Mouse (Mus musculus) kidney, embryonic 15.5 days (tissue): ENCODE data around the gene Rps6ka2. TPM values are rescaled to one million over a fixed set of nuclear protein-coding genes. Genes with fewer than 3 reads are reported as not detected.
A peak's percentile ranks its signal among the peaks of the same experiment; 100 is the strongest.

ENCODE experiments used
- ATAC-seq: fragments of 200-750 bp; cut with Nextera tagmentation; replicated peaks from 2 replicates; pipeline ENCODE4 v1.8.0; 2017; ENCODE audit warnings: moderate TSS enrichment; ENCODE audit not compliant: low FRiP score
- H3K27ac ChIP-seq: fragments of 300-500 bp; sonication (generic); 2 replicates; pipeline ENCODE4 v1.5.1; 2015; ENCODE audit warnings: mild to moderate bottlenecking, inconsistent platforms
- H3K27me3 ChIP-seq: fragments of 300-500 bp; sonication (generic); 2 replicates; pipeline ENCODE4 v1.6.1; 2015; ENCODE audit warnings: inconsistent platforms
- H3K36me3 ChIP-seq: fragments of 300-500 bp; sonication (generic); 2 replicates; pipeline ENCODE4 v1.6.1; 2015; ENCODE audit warnings: inconsistent platforms
- H3K4me1 ChIP-seq: fragments of 300-500 bp; sonication (generic); 2 replicates; pipeline ENCODE4 v1.6.1; 2015; ENCODE audit warnings: inconsistent platforms
- H3K4me2 ChIP-seq: fragments of 300-500 bp; sonication (generic); 2 replicates; pipeline ENCODE4 v1.6.1; 2015; ENCODE audit warnings: moderate library complexity, mild to moderate bottlenecking, inconsistent platforms
- H3K4me3 ChIP-seq: fragments of 300-500 bp; sonication (generic); replicated peaks from 2 replicates; pipeline ENCODE4 v1.5.1; 2015; ENCODE audit warnings: mild to moderate bottlenecking, inconsistent platforms
- H3K9ac ChIP-seq: fragments of 300-500 bp; sonication (generic); 2 replicates; pipeline ENCODE4 v1.6.1; 2015; ENCODE audit warnings: mild to moderate bottlenecking, inconsistent platforms
- H3K9me3 ChIP-seq: fragments of 300-500 bp; sonication (generic); replicated peaks from 2 replicates; pipeline ENCODE4 v1.6.1; 2016; ENCODE audit warnings: inconsistent platforms
- whole genome bisulfite sequencing: fragments of 180-500 bp; shearing (Covaris S2); methylation state at CpG from one replicate; pipeline ENCODE4 v1.1.7; 2015; ENCODE audit warnings: mixed read lengths; 5-methylcytosine and 5-hydroxymethylcytosine counted together
- polyA plus RNA-seq: library from polyadenylated mRNA; unstranded; fragments of >200 nt; fragmentation: Nextera tagmentation; extraction: Ambion mirVana; gene quantifications from 2 replicates; pipeline ENCODE4 v1.2.1, GENCODE M21; 2015

The Rps6ka2 gene
- polyA plus RNA-seq, 1 experiment from 2014 or later: 21.5 TPM

GRCm38 (mm10) chr17:7232400-7232799 is 62.5 kb downstream of the Rps6ka2 start:
- 27% methylated on average over 7 of the region's 7 CpGs for WGBS
- Histone ChIP-seq H3K4me3 (no peak overlapping the region), H3K9me3 (no peaks in the 10 kb centered on the region), H3K4me2 (no peak overlapping the region), H3K27ac (0 out of 2 replicates have a peak overlapping the region, but pooled peaks have one; percentile 59), H3K27me3 (no peaks in the 10 kb centered on the region), H3K4me1 (peaks cover 30% of the 10 kb centered on the region), H3K36me3 (peaks cover 13% of the 10 kb centered on the region; the same call in 1 of the 2 replicates), H3K9ac (no peak overlapping the region)
- 0 out of 2 replicates have a peak, but pooled peaks have one; percentile 16 for ATAC-seq

- H3K4me2 ChIP-seq: no peak overlapping the region
- peaks cover 23% of the 10 kb centered on the region for H3K4me1 ChIP-seq
These were observed 63.3 kb downstream of the Rps6ka2 start for GRCm38 (mm10) chr17:7233197-7233596.

GRCm38 (mm10) chr17:7237706-7238105 is 67.8 kb downstream of the Rps6ka2 start:
- 92% methylated on average over 9 of the region's 9 CpGs for WGBS
- no peak overlapping the region for H3K4me2 ChIP-seq
- no peak for ATAC-seq
- H3K4me3 ChIP-seq: no peak overlapping the region
- H3K27ac ChIP-seq: no peak overlapping the region
- H3K9me3 ChIP-seq: no peaks in the 10 kb centered on the region
- peaks cover 23% of the 10 kb centered on the region for H3K36me3 ChIP-seq
- H3K27me3 ChIP-seq: no peaks in the 10 kb centered on the region
- peaks cover 21% of the 10 kb centered on the region for H3K4me1 ChIP-seq
- H3K9ac ChIP-seq: no peak overlapping the region

More at GRCm38 (mm10) chr17:7233197-7233596, 63.3 kb downstream of the Rps6ka2 start:
- Histone ChIP-seq H3K27ac (0 out of 2 replicates have a peak overlapping the region, but pooled peaks have one; percentile 59), H3K9ac (no peak overlapping the region), H3K36me3 (peaks cover 21% of the 10 kb centered on the region), H3K27me3 (no peaks in the 10 kb centered on the region), H3K4me3 (no peak overlapping the region), H3K9me3 (no peaks in the 10 kb centered on the region)
- no peak for ATAC-seq

- H3K4me3 ChIP-seq: no peak overlapping the region
These were observed 68.9 kb downstream of the Rps6ka2 start for GRCm38 (mm10) chr17:7238766-7239165.

GRCm38 (mm10) chr17:7240526-7240925 is 70.6 kb downstream of the Rps6ka2 start:
- WGBS: 75% methylated on average over 4 of the region's 4 CpGs
- no peak overlapping the region for H3K4me3 ChIP-seq
- H3K27me3 ChIP-seq: no peaks in the 10 kb centered on the region

More at GRCm38 (mm10) chr17:7238766-7239165, 68.9 kb downstream of the Rps6ka2 start:
- H3K27ac ChIP-seq: no peak overlapping the region
- peaks cover 17% of the 10 kb centered on the region; the same call in 1 of the 2 replicates for H3K4me1 ChIP-seq
- no peak for ATAC-seq
- peaks cover 23% of the 10 kb centered on the region for H3K36me3 ChIP-seq
- no peaks in the 10 kb centered on the region for H3K27me3 ChIP-seq
- WGBS: 69% methylated on average over 4 of the region's 4 CpGs
- no peak overlapping the region for H3K9ac ChIP-seq
- H3K4me2 ChIP-seq: no peak overlapping the region
- no peaks in the 10 kb centered on the region for H3K9me3 ChIP-seq

GRCm38 (mm10) chr17:7245078-7245477 is 75.2 kb downstream of the Rps6ka2 start:
- Histone ChIP-seq H3K27me3 (no peaks in the 10 kb centered on the region), H3K4me1 (peaks cover 20% of the 10 kb centered on the region; the same call in 1 of the 2 replicates), H3K4me2 (no peak overlapping the region), H3K9me3 (no peaks in the 10 kb centered on the region), H3K9ac (no peak overlapping the region), H3K27ac (no peak overlapping the region), H3K36me3 (peaks cover 26% of the 10 kb centered on the region), H3K4me3 (no peak overlapping the region)
- WGBS: 87% methylated on average over 6 of the region's 6 CpGs
- 0 out of 2 replicates have a peak, but pooled peaks have one; percentile 30 for ATAC-seq

More at GRCm38 (mm10) chr17:7240526-7240925, 70.6 kb downstream of the Rps6ka2 start:
- Histone ChIP-seq H3K27ac (no peak overlapping the region), H3K9me3 (no peaks in the 10 kb centered on the region), H3K36me3 (peaks cover 23% of the 10 kb centered on the region), H3K4me1 (peaks cover 20% of the 10 kb centered on the region; the same call in 1 of the 2 replicates), H3K9ac (no peak overlapping the region), H3K4me2 (no peak overlapping the region)
- no peak for ATAC-seq

GRCm38 (mm10) chr17:7246893-7247556 is 77.1 kb downstream of the Rps6ka2 start:
- no peak overlapping the region for H3K27ac ChIP-seq

GRCm38 (mm10) chr17:7250373-7250772 is 80.5 kb downstream of the Rps6ka2 start:
- Histone ChIP-seq H3K4me3 (no peak overlapping the region), H3K9ac (no peak overlapping the region), H3K4me2 (no peak overlapping the region), H3K27me3 (no peaks in the 10 kb centered on the region), H3K27ac (no peak overlapping the region), H3K4me1 (no peaks in the 10 kb centered on the region), H3K36me3 (peaks cover 51% of the 10 kb centered on the region), H3K9me3 (no peaks in the 10 kb centered on the region)
- 69% methylated on average over 4 of the region's 4 CpGs for WGBS
- ATAC-seq: no peak

More at GRCm38 (mm10) chr17:7246893-7247556, 77.1 kb downstream of the Rps6ka2 start:
- Histone ChIP-seq H3K4me3 (no peak overlapping the region), H3K9me3 (no peaks in the 10 kb centered on the region), H3K4me1 (peaks cover 8% of the 10 kb centered on the region; the same call in 1 of the 2 replicates), H3K4me2 (no peak overlapping the region), H3K9ac (no peak overlapping the region), H3K36me3 (peaks cover 35% of the 10 kb centered on the region), H3K27me3 (no peaks in the 10 kb centered on the region)
- no peak for ATAC-seq
- 79% methylated on average over 6 of the region's 6 CpGs for WGBS

- ATAC-seq: no peak
- H3K4me1 ChIP-seq: peaks cover 37% of the 10 kb centered on the region
- no peak overlapping the region for H3K4me2 ChIP-seq
- no peak overlapping the region for H3K27ac ChIP-seq
- H3K4me3 ChIP-seq: no peak overlapping the region
- H3K36me3 ChIP-seq: peaks cover 19% of the 10 kb centered on the region
- WGBS: 78% methylated on average over 1 of the region's 1 CpGs
- no peak overlapping the region for H3K9ac ChIP-seq
- no peaks in the 10 kb centered on the region for H3K9me3 ChIP-seq
- H3K27me3 ChIP-seq: no peaks in the 10 kb centered on the region
These were observed 87.3 kb downstream of the Rps6ka2 start for GRCm38 (mm10) chr17:7257208-7257607.

GRCm38 (mm10) chr17:7258748-7259359 is 88.9 kb downstream of the Rps6ka2 start:
- H3K27ac ChIP-seq: no peak overlapping the region
- peaks cover 52% of the 10 kb centered on the region for H3K4me1 ChIP-seq
- no peak for ATAC-seq
- H3K9me3 ChIP-seq: no peaks in the 10 kb centered on the region
- H3K36me3 ChIP-seq: peaks cover 15% of the 10 kb centered on the region; the same call in 1 of the 2 replicates
- H3K4me3 ChIP-seq: no peak overlapping the region
- H3K27me3 ChIP-seq: no peaks in the 10 kb centered on the region
- WGBS: 63% methylated on average over 15 of the region's 15 CpGs
- no peak overlapping the region for H3K4me2 ChIP-seq
- no peak overlapping the region for H3K9ac ChIP-seq

GRCm38 (mm10) chr17:7260360-7260759 is 90.4 kb downstream of the Rps6ka2 start:
- H3K9me3 ChIP-seq: no peaks in the 10 kb centered on the region
- H3K36me3 ChIP-seq: peaks cover 13% of the 10 kb centered on the region; the same call in 1 of the 2 replicates
- peaks cover 62% of the 10 kb centered on the region for H3K4me1 ChIP-seq
- no peak overlapping the region for H3K4me2 ChIP-seq
- 8% methylated on average over 10 of the region's 10 CpGs for WGBS
- no peaks in the 10 kb centered on the region for H3K27me3 ChIP-seq
- H3K4me3 ChIP-seq: no peak overlapping the region
- H3K27ac ChIP-seq: peak overlapping the region; percentile 75
- no peak overlapping the region for H3K9ac ChIP-seq
- ATAC-seq: peak; percentile 61

- H3K9ac ChIP-seq: no peak overlapping the region
- no peak overlapping the region for H3K4me2 ChIP-seq
- H3K4me1 ChIP-seq: peaks cover 71% of the 10 kb centered on the region
- no peaks in the 10 kb centered on the region for H3K9me3 ChIP-seq
- WGBS: 24% methylated on average over 10 of the region's 10 CpGs
- ATAC-seq: peak; percentile 62
- peak overlapping the region; percentile 75 for H3K27ac ChIP-seq
- H3K27me3 ChIP-seq: no peaks in the 10 kb centered on the region
- H3K36me3 ChIP-seq: peaks cover 13% of the 10 kb centered on the region; the same call in 1 of the 2 replicates
- no peak overlapping the region for H3K4me3 ChIP-seq
These were observed 92.1 kb downstream of the Rps6ka2 start for GRCm38 (mm10) chr17:7262056-7262455.
